Mouse (Mus musculus) E14TG2a.4 (cell line): ENCODE results near the gene Dexi.

Experiments
- H3K27me3 ChIP-seq: 2 replicates; pipeline ENCODE4 v1.6.1; 2014; ENCODE audit warnings: low read length, control low read depth; ENCODE audit not compliant: insufficient read depth
- H3K36me3 ChIP-seq: 2 replicates; pipeline ENCODE4 v1.6.1; 2014; ENCODE audit warnings: low read length, control low read depth; ENCODE audit not compliant: insufficient read depth
- H3K4me1 ChIP-seq: replicated peaks from 2 replicates; pipeline ENCODE4 v1.6.1; 2014; ENCODE audit warnings: low read depth, low read length, control low read depth
- H3K4me3 ChIP-seq: replicated peaks from 2 replicates; pipeline ENCODE4 v1.5.1; 2014; ENCODE audit warnings: mild to moderate bottlenecking, low read length
- H3K9me3 ChIP-seq: 2 replicates; pipeline ENCODE4 v1.6.1; 2014; ENCODE audit warnings: low read length, control low read depth
- CTCF ChIP-seq: conservative IDR thresholded peaks from 2 replicates; pipeline ENCODE4 v1.5.1; 2014; ENCODE audit warnings: low read length
- NANOG ChIP-seq: IDR thresholded peaks from 2 replicates; pipeline ENCODE4 v1.6.1; 2014; ENCODE audit warnings: borderline replicate concordance, low read length, mixed read lengths
- POU5F1 ChIP-seq: IDR thresholded peaks from 2 replicates; pipeline ENCODE4 v1.6.1; 2014; ENCODE audit warnings: low read length, borderline replicate concordance

Gene Dexi

GRCm38 (mm10) chr16:10461178-10461577, 81.7 kb downstream of the Dexi start:
- Histone ChIP-seq H3K27me3 (peaks cover 16% of the 10 kb centered on the region), H3K4me3 (no peak overlapping the region), H3K36me3 (no peaks in the 10 kb centered on the region), H3K4me1 (peaks cover 6% of the 10 kb centered on the region; the same call in 1 of the 2 replicates), H3K9me3 (no peaks in the 10 kb centered on the region)
- TF ChIP-seq CTCF = no peak
- TF ChIP-seq POU5F1 = no peak

- H3K27me3 ChIP-seq = peaks cover 16% of the 10 kb centered on the region
- H3K4me3 ChIP-seq = no peak overlapping the region
- no peaks in the 10 kb centered on the region for H3K36me3 ChIP-seq
- peaks cover 4% of the 10 kb centered on the region; the same call in 1 of the 2 replicates for H3K4me1 ChIP-seq
- TF ChIP-seq NANOG (no peak), CTCF (no peak), POU5F1 (no peak)
- H3K9me3 ChIP-seq = no peaks in the 10 kb centered on the region
Observed at GRCm38 (mm10) chr16:10460188-10460587, 82.7 kb downstream of the Dexi start.

GRCm38 (mm10) chr16:10454583-10454974, 88.3 kb downstream of the Dexi start:
- no peaks in the 10 kb centered on the region for H3K9me3 ChIP-seq
- no peaks in the 10 kb centered on the region; the same call in 1 of the 2 replicates for H3K4me1 ChIP-seq
- TF ChIP-seq CTCF = no peak
- TF ChIP-seq POU5F1 = no peak
- no peak for TF ChIP-seq NANOG
- no peak overlapping the region for H3K4me3 ChIP-seq
- peaks cover 9% of the 10 kb centered on the region for H3K27me3 ChIP-seq
- no peaks in the 10 kb centered on the region for H3K36me3 ChIP-seq

GRCm38 (mm10) chr16:10453872-10454582, 88.8 kb downstream of the Dexi start:
- TF ChIP-seq NANOG = no peak
- no peak for TF ChIP-seq CTCF
- no peaks in the 10 kb centered on the region; the same call in 1 of the 2 replicates for H3K4me1 ChIP-seq
- H3K27me3 ChIP-seq = peaks cover 4% of the 10 kb centered on the region; the same call in 1 of the 2 replicates
- H3K36me3 ChIP-seq = no peaks in the 10 kb centered on the region
- no peak overlapping the region for H3K4me3 ChIP-seq
- no peaks in the 10 kb centered on the region for H3K9me3 ChIP-seq
